Mouse (Mus musculus): ENCODE data around the gene Utf1.

DNA sequence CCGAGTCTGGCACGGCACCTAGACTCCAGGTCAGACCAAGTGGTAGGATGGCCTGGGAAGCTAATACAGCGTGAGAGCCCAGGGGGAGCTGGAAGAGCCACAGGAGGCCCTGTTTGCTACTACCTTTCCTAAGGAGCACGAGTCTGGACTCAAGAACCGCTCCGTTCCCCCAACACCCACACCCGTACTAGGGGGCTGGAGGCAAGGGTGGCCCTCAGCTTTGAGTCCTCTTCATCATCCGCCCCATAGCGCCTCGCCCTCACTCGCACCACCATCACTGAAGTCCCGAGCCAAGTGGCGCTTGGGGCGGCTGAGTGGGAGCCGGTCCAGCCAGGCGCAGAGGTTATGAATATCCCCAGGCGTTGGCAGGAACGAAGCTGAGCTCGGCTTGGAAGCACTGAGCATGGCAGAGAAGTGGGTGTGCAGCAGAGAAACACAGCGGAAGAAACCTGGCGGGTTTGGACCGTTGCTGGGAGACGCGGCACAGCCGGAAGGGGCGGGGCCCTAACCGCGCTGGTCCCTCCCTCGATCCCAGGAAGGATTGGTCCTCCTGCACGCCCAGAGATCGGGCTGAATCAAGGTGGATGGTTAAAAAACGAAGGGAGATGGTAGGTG lies 34.8 kb downstream of the Utf1 start, which contains the start of gene 6430531B16Rik:
- no peak for TF ChIP-seq JUND (conservative IDR thresholded peaks at IDR 0.05; ENCODE audit: low read depth, low read length)
- no peak for TF ChIP-seq POLR2A (IDR thresholded peaks at IDR 0.05; ENCODE audit: low read depth, low read length)
- no peak for TF ChIP-seq CHD1 (IDR thresholded peaks at IDR 0.05; ENCODE audit: low read depth, low read length)
- no peak for TF ChIP-seq TBP (conservative IDR thresholded peaks at IDR 0.05; ENCODE audit: low read depth, low read length)
- no peak for TF ChIP-seq MYC (IDR thresholded peaks at IDR 0.05; ENCODE audit: low read depth, low read length)
- no peak for TF ChIP-seq CTCF (conservative IDR thresholded peaks at IDR 0.05 in 1 of 2, IDR thresholded peaks at IDR 0.05 in 1 of 2; ENCODE audit: low read depth in 2 of 2, low read length in 2 of 2)
- no peak for TF ChIP-seq MXI1 (IDR thresholded peaks at IDR 0.05; ENCODE audit: low read depth, low read length)
